Mouse (Mus musculus): ENCODE results near the gene Ank3. TPM values are rescaled to one million over a fixed set of nuclear protein-coding genes. Genes with fewer than 3 reads are reported as not detected.
A peak's percentile ranks its signal among the peaks of the same experiment; 100 is the strongest.

Ank3 gene
- polyA plus RNA-seq, 1 experiment from 2014 or later: 13.4 TPM

GRCm38 (mm10) chr10:69690961-69691451, 292.4 kb downstream of the Ank3 start:
- DNase-seq (ENCODE audit: low spot score) (no peak), ATAC-seq (replicated peaks; ENCODE audit: low FRiP score) (no peak)
- no peaks in the 10 kb centered on the region for H3K36me3 ChIP-seq (ENCODE audit: control insufficient read depth, insufficient read depth, low read length)
- H3K4me1 ChIP-seq (replicated peaks; ENCODE audit: control insufficient read depth, insufficient read depth, low read length): no peaks in the 10 kb centered on the region
- no peak overlapping the region for H3K4me3 ChIP-seq (ENCODE audit: low read depth, low read length)
- H3K27me3 ChIP-seq (replicated peaks; ENCODE audit: control insufficient read depth, insufficient read depth, low read length): no peaks in the 10 kb centered on the region; the same call in 1 of the 2 replicates
- 23% methylated on average over 6 of the region's 6 CpGs for WGBS
- H3K27ac ChIP-seq (ENCODE audit: low read depth, low read length): no peak overlapping the region
- H3K9me3 ChIP-seq (ENCODE audit: control insufficient read depth, low read length): no peaks in the 10 kb centered on the region
- H3K9ac ChIP-seq (ENCODE audit: low read depth, low read length): no peak overlapping the region
- peak overlapping the region; percentile 10; the same call in 1 of the 2 replicates for H3K4me2 ChIP-seq

- H3K9me3 ChIP-seq (ENCODE audit: control insufficient read depth, low read length): no peaks in the 10 kb centered on the region
- DNase-seq (ENCODE audit: low spot score) (no peak), ATAC-seq (replicated peaks; ENCODE audit: low FRiP score) (no peak)
- 82% methylated on average over 9 of the region's 9 CpGs for WGBS
- no peak overlapping the region for H3K4me3 ChIP-seq (ENCODE audit: low read depth, low read length)
- no peak overlapping the region for H3K4me2 ChIP-seq
- no peaks in the 10 kb centered on the region; the same call in 1 of the 2 replicates for H3K27me3 ChIP-seq (replicated peaks; ENCODE audit: control insufficient read depth, insufficient read depth, low read length)
- H3K4me1 ChIP-seq (replicated peaks; ENCODE audit: control insufficient read depth, insufficient read depth, low read length): no peaks in the 10 kb centered on the region
- H3K9ac ChIP-seq (ENCODE audit: low read depth, low read length): no peak overlapping the region
- H3K27ac ChIP-seq (ENCODE audit: low read depth, low read length): no peak overlapping the region
- no peaks in the 10 kb centered on the region for H3K36me3 ChIP-seq (ENCODE audit: control insufficient read depth, insufficient read depth, low read length)
These were observed 297.4 kb downstream of the Ank3 start for GRCm38 (mm10) chr10:69696019-69696418.

GRCm38 (mm10) chr10:69698699-69699098, 300.1 kb downstream of the Ank3 start:
- WGBS: 68% methylated on average over 1 of the region's 1 CpGs
- Histone ChIP-seq H3K4me1 (replicated peaks; ENCODE audit: control insufficient read depth, insufficient read depth, low read length) (no peaks in the 10 kb centered on the region), H3K36me3 (ENCODE audit: control insufficient read depth, insufficient read depth, low read length) (no peaks in the 10 kb centered on the region), H3K4me3 (ENCODE audit: low read depth, low read length) (no peak overlapping the region), H3K27me3 (replicated peaks; ENCODE audit: control insufficient read depth, insufficient read depth, low read length) (no peaks in the 10 kb centered on the region; the same call in 1 of the 2 replicates), H3K27ac (ENCODE audit: low read depth, low read length) (no peak overlapping the region), H3K9ac (ENCODE audit: low read depth, low read length) (no peak overlapping the region), H3K9me3 (ENCODE audit: control insufficient read depth, low read length) (no peaks in the 10 kb centered on the region), H3K4me2 (no peak overlapping the region)
- no peak for ATAC-seq (replicated peaks; ENCODE audit: low FRiP score)
- no peak for DNase-seq (ENCODE audit: low spot score)

GRCm38 (mm10) chr10:69701226-69701625, 302.7 kb downstream of the Ank3 start:
- Histone ChIP-seq H3K36me3 (ENCODE audit: control insufficient read depth, insufficient read depth, low read length) (no peaks in the 10 kb centered on the region), H3K4me2 (no peak overlapping the region), H3K27ac (ENCODE audit: low read depth, low read length) (no peak overlapping the region), H3K27me3 (replicated peaks; ENCODE audit: control insufficient read depth, insufficient read depth, low read length) (no peaks in the 10 kb centered on the region; the same call in 1 of the 2 replicates), H3K9ac (ENCODE audit: low read depth, low read length) (no peak overlapping the region), H3K4me1 (replicated peaks; ENCODE audit: control insufficient read depth, insufficient read depth, low read length) (no peaks in the 10 kb centered on the region), H3K9me3 (ENCODE audit: control insufficient read depth, low read length) (no peaks in the 10 kb centered on the region), H3K4me3 (ENCODE audit: low read depth, low read length) (no peak overlapping the region)
- WGBS: 47% methylated on average over 4 of the region's 4 CpGs
- DNase-seq (ENCODE audit: low spot score) (no peak), ATAC-seq (replicated peaks; ENCODE audit: low FRiP score) (no peak)

GRCm38 (mm10) chr10:69705806-69706768, 307.5 kb downstream of the Ank3 start:
- H3K27ac ChIP-seq (ENCODE audit: low read depth, low read length): no peak overlapping the region
- no peak overlapping the region for H3K9ac ChIP-seq (ENCODE audit: low read depth, low read length)
- no peak overlapping the region for H3K4me2 ChIP-seq
- no peaks in the 10 kb centered on the region for H3K36me3 ChIP-seq (ENCODE audit: control insufficient read depth, insufficient read depth, low read length)
- DNase-seq (ENCODE audit: low spot score) (no peak), ATAC-seq (replicated peaks; ENCODE audit: low FRiP score) (no peak)
- peaks cover 4% of the 10 kb centered on the region for H3K27me3 ChIP-seq (replicated peaks; ENCODE audit: control insufficient read depth, insufficient read depth, low read length)
- WGBS: 38% methylated on average over 17 of the region's 17 CpGs
- H3K9me3 ChIP-seq (ENCODE audit: control insufficient read depth, low read length): no peaks in the 10 kb centered on the region
- H3K4me3 ChIP-seq (ENCODE audit: low read depth, low read length): no peak overlapping the region
- no peaks in the 10 kb centered on the region for H3K4me1 ChIP-seq (replicated peaks; ENCODE audit: control insufficient read depth, insufficient read depth, low read length)

GRCm38 (mm10) chr10:69706851-69707788, 308.5 kb downstream of the Ank3 start:
- 48% methylated on average over 14 of the region's 14 CpGs for WGBS
- no peak overlapping the region for H3K4me2 ChIP-seq
- no peaks in the 10 kb centered on the region for H3K36me3 ChIP-seq (ENCODE audit: control insufficient read depth, insufficient read depth, low read length)
- DNase-seq (ENCODE audit: low spot score): no peak
- peaks cover 4% of the 10 kb centered on the region; the same call in 1 of the 2 replicates for H3K27me3 ChIP-seq (replicated peaks; ENCODE audit: control insufficient read depth, insufficient read depth, low read length)
- H3K9me3 ChIP-seq (ENCODE audit: control insufficient read depth, low read length): no peaks in the 10 kb centered on the region
- ATAC-seq (replicated peaks; ENCODE audit: low FRiP score): no peak
- no peak overlapping the region for H3K9ac ChIP-seq (ENCODE audit: low read depth, low read length)
- H3K4me3 ChIP-seq (ENCODE audit: low read depth, low read length): no peak overlapping the region
- no peak overlapping the region for H3K27ac ChIP-seq (ENCODE audit: low read depth, low read length)
- no peaks in the 10 kb centered on the region for H3K4me1 ChIP-seq (replicated peaks; ENCODE audit: control insufficient read depth, insufficient read depth, low read length)

GRCm38 (mm10) chr10:69707844-69708550, 309.4 kb downstream of the Ank3 start:
- no peak for ATAC-seq (replicated peaks; ENCODE audit: low FRiP score)
- no peak overlapping the region for H3K4me2 ChIP-seq
- DNase-seq (ENCODE audit: low spot score): no peak
- no peak overlapping the region for H3K9ac ChIP-seq (ENCODE audit: low read depth, low read length)
- H3K36me3 ChIP-seq (ENCODE audit: control insufficient read depth, insufficient read depth, low read length): no peaks in the 10 kb centered on the region
- H3K27ac ChIP-seq (ENCODE audit: low read depth, low read length): no peak overlapping the region
- H3K4me1 ChIP-seq (replicated peaks; ENCODE audit: control insufficient read depth, insufficient read depth, low read length): no peaks in the 10 kb centered on the region
- H3K9me3 ChIP-seq (ENCODE audit: control insufficient read depth, low read length): no peaks in the 10 kb centered on the region
- H3K4me3 ChIP-seq (ENCODE audit: low read depth, low read length): no peak overlapping the region
- WGBS: 81% methylated on average over 11 of the region's 11 CpGs
- H3K27me3 ChIP-seq (replicated peaks; ENCODE audit: control insufficient read depth, insufficient read depth, low read length): peaks cover 4% of the 10 kb centered on the region; the same call in 1 of the 2 replicates

GRCm38 (mm10) chr10:69709631-69710030, 311.1 kb downstream of the Ank3 start:
- DNase-seq (ENCODE audit: low spot score) (no peak), ATAC-seq (replicated peaks; ENCODE audit: low FRiP score) (no peak)
- Histone ChIP-seq H3K9ac (ENCODE audit: low read depth, low read length) (no peak overlapping the region), H3K27ac (ENCODE audit: low read depth, low read length) (no peak overlapping the region), H3K4me2 (no peak overlapping the region), H3K4me1 (replicated peaks; ENCODE audit: control insufficient read depth, insufficient read depth, low read length) (no peaks in the 10 kb centered on the region), H3K9me3 (ENCODE audit: control insufficient read depth, low read length) (no peaks in the 10 kb centered on the region), H3K36me3 (ENCODE audit: control insufficient read depth, insufficient read depth, low read length) (no peaks in the 10 kb centered on the region), H3K27me3 (replicated peaks; ENCODE audit: control insufficient read depth, insufficient read depth, low read length) (peaks cover 4% of the 10 kb centered on the region; the same call in 1 of the 2 replicates), H3K4me3 (ENCODE audit: low read depth, low read length) (no peak overlapping the region)
- WGBS: 70% methylated on average over 2 of the region's 2 CpGs

Data from liver, embryonic 11.5 days (tissue).